Mouse (Mus musculus) T-helper 17 cell (primary cell): ENCODE data around the gene Gm3633.

Source experiments
- in situ Hi-C, 2 experiments: fragments of 300-600 bp; cut with MboI, MseI; formaldehyde crosslinking; loops; 1 replicate in 1 of 2; 2 replicates in 1 of 2; pipeline ENCODE4 v1.15.1; 2025; ENCODE audit warnings: high pct_unique_total_duplicates in 2 of 2

Gm3633 gene

GRCm38 (mm10) chr14:42641817-42642216 is at the start of gene Gm3633:
Gene Gm3633, minus strand, starts transcription at chr14:42641917.
- in situ Hi-C loops: loop anchor here in 1 of 2 experiments (5.0 kb wide), 2 partner anchors 345 to 940 kb away; partner anchors contain the start of genes Gm8068 and Gm9611

- in situ Hi-C loops: loop anchor here (5.0 to 10.0 kb wide), 2 partner anchors 658 to 661 kb away; no protein-coding TSS in a partner anchor
Observed at GRCm38 (mm10) chr14:42655638-42656037, 13.9 kb upstream of the Gm3633 start, which contains the start of gene Gm10378. Gene Gm10378, plus strand, starts transcription at chr14:42655938.

- in situ Hi-C loops: loop anchor here (5.0 to 10.0 kb wide), 5 partner anchors 342 to 1605 kb away; no protein-coding TSS in a partner anchor
Observed at GRCm38 (mm10) chr14:42599782-42600181, 41.9 kb downstream of the Gm3633 start, which contains the start of gene Gm17124. Gene Gm17124, minus strand, starts transcription at chr14:42599882.
